22 mouse cellular contexts compared by ENCODE assay signal in the genomic region with DNA sequence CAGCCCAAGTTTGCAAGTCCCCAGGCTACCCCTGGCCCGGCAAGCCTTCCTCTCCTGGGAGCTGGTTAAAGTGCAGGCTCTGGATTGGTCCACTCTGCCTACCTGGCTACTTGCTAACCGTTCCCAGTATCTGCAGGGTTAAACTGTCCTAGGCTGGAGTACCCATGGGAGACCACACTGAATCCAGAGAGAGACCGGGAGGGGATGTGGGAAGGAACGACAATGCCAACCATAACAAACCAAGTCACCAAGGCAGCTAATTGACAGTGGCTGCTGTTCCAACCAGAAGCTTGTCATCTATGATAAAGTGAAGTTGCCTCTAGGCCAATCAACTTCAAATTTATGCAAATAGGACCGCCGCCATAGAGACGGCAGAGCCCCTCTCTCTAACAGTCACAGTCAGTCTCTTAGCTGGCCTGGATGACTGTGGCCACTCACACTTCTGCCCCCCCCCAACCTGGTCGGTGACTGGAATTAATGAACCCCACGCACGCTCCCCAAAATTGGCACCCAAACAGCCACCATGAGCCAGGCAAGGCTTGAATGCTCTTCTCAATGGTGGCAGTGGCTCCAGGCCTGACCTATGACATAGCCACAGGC. TPM values are rescaled to one million over a fixed set of nuclear protein-coding genes. Genes with fewer than 3 reads are reported as not detected.
DNase-seq lines count a peak whose midpoint lies in the region; ATAC-seq and TF ChIP-seq lines count a peak whose summit lies in the region.
"Had no signal": no experiment of that assay in that cellular context is flagged by ENCODE, and none has a peak within 500 bp of the region (broad histone marks: within the 10 kb centered on the region; RNA-seq: fewer than 3 reads in every experiment).

No protein-coding gene starts in this region.

- no peak overlapping the region for H3K4me2 ChIP-seq in hindbrain, embryonic 11.5 days (replicated peaks; ENCODE audit: low read depth, low read length)
- H3K4me2 ChIP-seq in hindbrain, embryonic 15.5 days: no peak overlapping the region
- H3K4me2 ChIP-seq: embryonic facial prominence, embryonic 12.5 days; forebrain, embryonic 13.5 days had no signal

- H3K9me3 ChIP-seq in hindbrain, embryonic 10.5 days: no peaks in the 10 kb centered on the region
- no peaks in the 10 kb centered on the region for H3K9me3 ChIP-seq in hindbrain, embryonic 11.5 days (ENCODE audit: control insufficient read depth, low read length)
- no peaks in the 10 kb centered on the region for H3K9me3 ChIP-seq in hindbrain, embryonic 15.5 days
- H3K9me3 ChIP-seq: embryonic facial prominence, embryonic 12.5 days; heart, embryonic 10.5 days had no signal

- no peak overlapping the region for H3K9ac ChIP-seq in hindbrain, embryonic 11.5 days (ENCODE audit: low read depth, low read length)
- no peak overlapping the region for H3K9ac ChIP-seq in hindbrain, embryonic 15.5 days
- H3K9ac ChIP-seq: embryonic facial prominence, embryonic 12.5 days; forebrain, embryonic 13.5 days had no signal

- H3K4me3 ChIP-seq in hindbrain, embryonic 10.5 days: no peak overlapping the region
- H3K4me3 ChIP-seq in hindbrain, embryonic 11.5 days (ENCODE audit: low read depth, low read length): no peak overlapping the region
- no peak overlapping the region for H3K4me3 ChIP-seq in hindbrain, embryonic 15.5 days
- H3K4me3 ChIP-seq: embryonic facial prominence, embryonic 12.5 days; forebrain, embryonic 13.5 days; heart, embryonic 10.5 days had no signal

- H3K4me1 ChIP-seq in hindbrain, embryonic 10.5 days (replicated peaks): peaks cover 45% of the 10 kb centered on the region
- 0 out of 2 replicates have a peak, but pooled peaks cover 2% of the 10 kb centered on the region for H3K4me1 ChIP-seq in hindbrain, embryonic 11.5 days (replicated peaks; ENCODE audit: control insufficient read depth, insufficient read depth, low read length)
- peaks cover 8% of the 10 kb centered on the region for H3K4me1 ChIP-seq in hindbrain, embryonic 15.5 days (replicated peaks)
- H3K4me1 ChIP-seq: embryonic facial prominence, embryonic 12.5 days; heart, embryonic 10.5 days had no signal

- TF ChIP-seq CTCF in brain, embryonic 14.5 days (IDR thresholded peaks at IDR 0.05; ENCODE audit: borderline replicate concordance, extremely low read depth, insufficient read depth, insufficient read length): no peak

- ATAC-seq in hindbrain, embryonic 11.5 days (ENCODE audit: low FRiP score): no peak
- ATAC-seq in hindbrain, embryonic 15.5 days (ENCODE audit: low FRiP score, low read depth): peak; percentile 71
- ATAC-seq: activated CD4-positive, CD25-positive, alpha-beta regulatory T cell, adult 4 months; forebrain, embryonic 13.5 days; Patski had no signal

- no peaks in the 10 kb centered on the region for H3K36me3 ChIP-seq in hindbrain, embryonic 10.5 days
- no peaks in the 10 kb centered on the region for H3K36me3 ChIP-seq in hindbrain, embryonic 11.5 days (ENCODE audit: control insufficient read depth, insufficient read depth, low read length)
- H3K36me3 ChIP-seq in hindbrain, embryonic 15.5 days: no peaks in the 10 kb centered on the region
- H3K36me3 ChIP-seq: embryonic facial prominence, embryonic 12.5 days; heart, embryonic 10.5 days had no signal

- WGBS in hindbrain, embryonic 10.5 days: 72% methylated on average over 10 of the region's 10 CpGs
- WGBS in hindbrain, embryonic 11.5 days: 59% methylated on average over 10 of the region's 10 CpGs
- 31% methylated on average over 10 of the region's 10 CpGs for WGBS in hindbrain, embryonic 15.5 days

- peaks cover 4% of the 10 kb centered on the region; the same call in 1 of the 2 replicates for H3K27me3 ChIP-seq in hindbrain, embryonic 10.5 days (ENCODE audit: insufficient read depth, poor library complexity, severe bottlenecking)
- H3K27me3 ChIP-seq in hindbrain, embryonic 11.5 days (ENCODE audit: control insufficient read depth, insufficient read depth, low read length): no peaks in the 10 kb centered on the region
- H3K27me3 ChIP-seq in hindbrain, embryonic 15.5 days: no peaks in the 10 kb centered on the region
- H3K27me3 ChIP-seq: embryonic facial prominence, embryonic 12.5 days had no signal

- peak; percentile 84 to 85 for DNase-seq in cerebellum, postnatal 10 days
- no peak for DNase-seq in cerebellum, adult 11-12 months
- no peak for DNase-seq in hindbrain, embryonic 10.5 days (ENCODE audit: low spot score)
- DNase-seq in hindbrain, embryonic 11.5 days (ENCODE audit: low spot score): no peak
- DNase-seq in brain, embryonic 14.5 days (ENCODE audit: low read depth): peak; percentile 47
- no peak for DNase-seq in urinary bladder, postnatal 14 days (ENCODE audit: low spot score)
- no peak for DNase-seq in heart, postnatal 4 days
- DNase-seq: adrenal gland, adult 8-10 months; B cell, adult 2 months; cerebellum, adult 18-20 months; gastrocnemius, postnatal 36 days; heart, adult 11 months; heart, postnatal 10 days; kidney, adult 11 months; kidney, adult 9 months had no signal

- no peak for TF ChIP-seq POLR2A in brain, embryonic 14.5 days (IDR thresholded peaks at IDR 0.05; ENCODE audit: borderline replicate concordance, extremely low read depth, insufficient read depth, insufficient read length, poor library complexity, severe bottlenecking)

- H3K27ac ChIP-seq in hindbrain, embryonic 10.5 days: peak overlapping the region; percentile 50
- no peak overlapping the region; the same call in 1 of the 2 replicates for H3K27ac ChIP-seq in hindbrain, embryonic 11.5 days (ENCODE audit: low read depth, low read length)
- no peak overlapping the region for H3K27ac ChIP-seq in hindbrain, embryonic 15.5 days (replicated peaks)
- H3K27ac ChIP-seq: embryonic facial prominence, embryonic 12.5 days; forebrain, embryonic 13.5 days; heart, embryonic 10.5 days had no signal

RNA-seq across cellular contexts. Expression of a gene that starts 13.2 kb away (rescaled TPM):
- 4.0 and 5.2 TPM in 2 replicates for polyA plus RNA-seq in hindbrain, embryonic 10.5 days (2016; fragmentation: Nextera tagmentation; extraction: Ambion mirVana)
- 3.2 and 5.0 TPM in 2 replicates for polyA plus RNA-seq in hindbrain, embryonic 11.5 days (2014; fragmentation: Nextera tagmentation; extraction: Ambion mirVana)
- polyA plus RNA-seq in brain, embryonic 14.5 days (2012; rRNA removed): 28.5 and 36.5 TPM in 2 replicates
- 14.1 and 15.7 TPM in 2 replicates for polyA plus RNA-seq in hindbrain, embryonic 15.5 days (2015; fragmentation: Nextera tagmentation; extraction: Ambion mirVana)
- total RNA-seq in heart, postnatal 4 days (2021): 1 to 10 TPM; 2.3 to 3.2 TPM
- total RNA-seq: MEL had no signal
- polyA plus RNA-seq: activated CD4-positive, CD25-positive, alpha-beta regulatory T cell, adult 4 months had no signal

Comparison
In these comparisons a context has a peak if more than half of its experiments do, and no peak if none do; other contexts are left out.
1. DNase-seq: peak in cerebellum, postnatal 10 days (2 of 2) and brain, embryonic 14.5 days (single experiment); none in cerebellum, adult 11-12 months (single experiment), hindbrain, embryonic 10.5 days (single experiment), hindbrain, embryonic 11.5 days (single experiment), urinary bladder, postnatal 14 days (single experiment) and heart, postnatal 4 days (single experiment).